Mouse (Mus musculus): ENCODE results near the gene Itgal.

- TF ChIP-seq CTCF (IDR thresholded peaks at IDR 0.05) (no peak), EP300 (IDR thresholded peaks at IDR 0.05) (no peak)
Measured at GRCm38 (mm10) chr7:127351230-127352004, 55.4 kb downstream of the Itgal start.

All from lung, postnatal 0 days (tissue).